Mouse (Mus musculus): ENCODE results near the gene Fam20c. TPM values are rescaled to one million over a fixed set of nuclear protein-coding genes. Genes with fewer than 3 reads are reported as not detected.

The Fam20c gene
- polyA plus RNA-seq, 1 experiment from 2014 or later, result 50.3 TPM

- no peak for ATAC-seq (ENCODE audit: low read depth)
- Histone ChIP-seq H3K27me3 (no peaks in the 10 kb centered on the region), H3K36me3 (peaks cover 43% of the 10 kb centered on the region), H3K4me1 (replicated peaks) (peaks cover 44% of the 10 kb centered on the region), H3K9me3 (no peaks in the 10 kb centered on the region), H3K9ac (no peak overlapping the region), H3K27ac (replicated peaks) (no peak overlapping the region), H3K4me2 (no peak overlapping the region), H3K4me3 (no peak overlapping the region)
- 81% methylated on average over 1 of the region's 1 CpGs for WGBS
Measured at GRCm38 (mm10) chr5:138782697-138783096, 28.4 kb downstream of the Fam20c start.

DNA sequence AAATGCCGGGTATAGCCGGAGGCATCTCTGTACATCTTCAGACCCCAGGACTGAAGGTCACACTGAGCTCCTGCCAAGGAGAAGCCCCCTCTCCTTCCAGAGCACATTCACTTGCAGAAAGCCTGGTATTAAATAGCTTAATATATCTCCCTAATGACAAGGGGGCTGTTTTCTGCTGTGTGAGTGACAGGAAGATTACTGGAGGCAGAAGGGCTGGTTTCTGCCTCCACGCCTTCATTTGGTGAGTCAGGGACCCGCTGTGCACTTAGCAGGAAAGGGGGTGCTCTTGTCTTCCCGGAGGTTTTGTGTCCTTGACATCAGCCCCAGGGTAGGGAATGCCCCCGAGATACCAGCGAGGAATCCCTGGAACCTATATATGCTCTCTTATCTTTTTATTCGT is 28.9 kb downstream of the Fam20c start:
- H3K4me1 ChIP-seq (replicated peaks), result peaks cover 41% of the 10 kb centered on the region
- no peak for ATAC-seq (ENCODE audit: low read depth)
- no peak overlapping the region for H3K4me3 ChIP-seq
- no peak overlapping the region for H3K27ac ChIP-seq (replicated peaks)
- H3K4me2 ChIP-seq, result no peak overlapping the region
- WGBS, result 82% methylated on average over 8 of the region's 8 CpGs
- H3K9me3 ChIP-seq, result no peaks in the 10 kb centered on the region
- no peaks in the 10 kb centered on the region for H3K27me3 ChIP-seq
- no peak overlapping the region for H3K9ac ChIP-seq
- peaks cover 44% of the 10 kb centered on the region for H3K36me3 ChIP-seq

DNA sequence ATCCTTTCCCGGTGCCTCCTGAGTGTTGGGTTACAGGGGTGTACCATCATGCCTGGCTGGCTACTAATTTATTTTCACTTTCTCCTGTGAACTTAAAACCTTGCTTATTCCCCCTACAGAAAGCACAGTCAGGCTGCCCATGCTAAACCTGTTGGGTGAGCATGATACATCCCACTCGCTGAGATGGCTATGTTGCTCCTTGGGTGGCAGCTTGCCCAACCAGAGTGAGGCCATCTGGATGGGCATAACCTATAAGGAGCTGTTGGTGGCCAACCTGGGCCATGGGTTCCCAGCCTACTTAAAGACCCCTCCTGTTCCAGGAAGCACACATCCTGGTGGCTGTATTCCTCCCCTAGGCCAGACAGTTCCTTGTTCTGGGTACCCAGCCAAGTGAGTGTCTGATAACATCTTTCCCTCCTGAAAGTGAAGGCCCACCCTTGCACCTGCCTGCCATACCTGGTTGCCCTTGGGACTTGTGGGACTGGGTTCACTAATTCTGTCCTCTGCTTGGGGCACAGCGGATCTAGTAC is 31.7 kb downstream of the Fam20c start:
- no peak overlapping the region for H3K9ac ChIP-seq
- 92% methylated on average over 3 of the region's 3 CpGs for WGBS
- no peaks in the 10 kb centered on the region for H3K9me3 ChIP-seq
- H3K4me3 ChIP-seq, result no peak overlapping the region
- H3K4me2 ChIP-seq, result no peak overlapping the region
- H3K27me3 ChIP-seq, result no peaks in the 10 kb centered on the region
- peaks cover 44% of the 10 kb centered on the region for H3K36me3 ChIP-seq
- ATAC-seq (ENCODE audit: low read depth), result no peak
- no peak overlapping the region for H3K27ac ChIP-seq (replicated peaks)
- H3K4me1 ChIP-seq (replicated peaks), result peaks cover 14% of the 10 kb centered on the region

DNA sequence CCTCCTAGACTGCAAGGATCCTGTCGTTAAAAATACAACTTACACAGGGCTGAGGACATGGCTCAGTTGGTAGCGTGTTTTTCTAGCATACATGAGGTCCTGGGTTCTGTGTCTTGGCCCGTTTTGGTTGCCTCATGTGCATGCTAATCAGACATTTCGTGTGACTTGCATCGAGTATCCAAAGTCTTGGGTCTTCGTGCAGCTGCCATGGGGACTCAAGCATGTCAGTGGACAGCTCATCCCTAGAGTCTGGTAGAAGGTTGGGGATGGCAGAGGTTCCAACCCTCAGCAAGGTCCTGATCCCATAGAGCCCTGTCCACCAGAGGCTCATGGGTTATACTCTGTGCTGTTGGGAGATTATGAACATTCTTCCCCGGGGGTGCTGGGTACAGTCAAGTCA is 33.3 kb downstream of the Fam20c start:
- H3K27me3 ChIP-seq, result no peaks in the 10 kb centered on the region

GRCm38 (mm10) chr5:138788481-138789211 is 34.3 kb downstream of the Fam20c start:
- no peak for ATAC-seq (ENCODE audit: low read depth)
- H3K27ac ChIP-seq (replicated peaks), result no peak overlapping the region
- H3K27me3 ChIP-seq, result no peaks in the 10 kb centered on the region
- no peaks in the 10 kb centered on the region; the same call in 1 of the 2 replicates for H3K4me1 ChIP-seq (replicated peaks)
- H3K4me3 ChIP-seq, result no peak overlapping the region
- WGBS, result 58% methylated on average over 11 of the region's 11 CpGs
- H3K9me3 ChIP-seq, result no peaks in the 10 kb centered on the region
- peaks cover 57% of the 10 kb centered on the region for H3K36me3 ChIP-seq
- no peak overlapping the region for H3K4me2 ChIP-seq
- no peak overlapping the region for H3K9ac ChIP-seq

More for the DNA sequence above, 33.3 kb downstream of the Fam20c start:
- Histone ChIP-seq H3K9me3 (no peaks in the 10 kb centered on the region), H3K4me2 (no peak overlapping the region), H3K36me3 (peaks cover 49% of the 10 kb centered on the region), H3K9ac (no peak overlapping the region), H3K4me3 (no peak overlapping the region), H3K27ac (replicated peaks) (no peak overlapping the region), H3K4me1 (replicated peaks) (peaks cover 8% of the 10 kb centered on the region)
- ATAC-seq (ENCODE audit: low read depth), result no peak
- 85% methylated on average over 7 of the region's 7 CpGs for WGBS

GRCm38 (mm10) chr5:138790954-138791480 is 36.7 kb downstream of the Fam20c start:
- peaks cover 70% of the 10 kb centered on the region for H3K36me3 ChIP-seq
- no peak for ATAC-seq (ENCODE audit: low read depth)
- WGBS, result 86% methylated on average over 11 of the region's 11 CpGs

DNA sequence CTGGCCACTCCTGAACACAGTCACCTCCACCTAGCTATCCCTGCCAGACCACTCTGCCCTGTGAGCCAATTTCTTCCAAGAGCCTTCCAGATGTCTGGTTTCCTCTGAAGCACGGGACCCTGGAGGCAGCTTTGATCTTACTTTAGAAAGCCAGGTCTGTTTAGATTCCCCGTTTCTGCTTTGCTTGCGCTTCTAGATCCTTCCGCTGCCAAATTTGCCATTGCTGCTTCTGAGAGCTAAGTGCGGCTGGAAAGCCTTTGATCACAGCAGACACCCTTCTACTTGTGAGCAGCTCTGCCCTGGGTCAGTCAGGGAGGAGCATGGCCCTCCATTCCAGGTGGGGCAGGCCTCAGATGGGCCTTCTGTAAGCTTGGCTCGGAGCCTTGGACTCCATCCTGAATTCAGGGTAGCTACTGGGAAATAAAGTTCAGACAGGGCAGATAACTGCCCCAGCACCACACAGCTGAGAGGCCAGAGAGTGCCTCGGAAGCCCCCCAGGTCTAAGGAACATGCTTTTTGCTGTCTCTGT is 47.3 kb downstream of the Fam20c start:
- H3K4me3 ChIP-seq, result no peak overlapping the region
- H3K9me3 ChIP-seq, result no peaks in the 10 kb centered on the region
- H3K4me1 ChIP-seq (replicated peaks), result no peaks in the 10 kb centered on the region
- no peak for ATAC-seq (ENCODE audit: low read depth)
- H3K27ac ChIP-seq (replicated peaks), result no peak overlapping the region
- H3K9ac ChIP-seq, result no peak overlapping the region
- H3K27me3 ChIP-seq, result no peaks in the 10 kb centered on the region
- WGBS, result 64% methylated on average over 7 of the region's 7 CpGs
- no peak overlapping the region for H3K4me2 ChIP-seq
- H3K36me3 ChIP-seq, result peaks cover 70% of the 10 kb centered on the region

More at GRCm38 (mm10) chr5:138790954-138791480, 36.7 kb downstream of the Fam20c start:
- Histone ChIP-seq H3K9me3 (no peaks in the 10 kb centered on the region), H3K9ac (no peak overlapping the region), H3K4me2 (no peak overlapping the region), H3K4me3 (no peak overlapping the region), H3K4me1 (replicated peaks) (no peaks in the 10 kb centered on the region; the same call in 1 of the 2 replicates), H3K27me3 (no peaks in the 10 kb centered on the region), H3K27ac (replicated peaks) (no peak overlapping the region)

DNA sequence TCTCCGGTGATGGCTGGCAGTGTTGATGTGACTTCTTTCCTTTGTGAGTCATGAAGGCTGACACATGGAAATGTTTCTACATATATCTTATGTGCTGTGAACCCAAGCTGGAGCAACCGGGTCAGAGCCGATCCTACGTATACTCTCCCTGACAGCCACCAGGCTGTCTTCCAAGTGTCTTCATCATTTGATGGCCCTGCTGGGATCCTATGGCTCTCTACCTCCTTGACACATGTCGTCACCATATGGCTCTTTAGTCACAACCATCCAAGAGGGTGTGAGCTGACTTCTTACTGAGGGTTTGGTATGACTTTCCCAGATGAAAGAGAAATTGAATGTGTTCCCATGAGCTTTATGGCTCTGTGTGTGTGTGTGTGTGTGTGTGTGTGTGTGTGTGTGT is 50.0 kb downstream of the Fam20c start:
- H3K4me2 ChIP-seq, result no peak overlapping the region
- WGBS, result 91% methylated on average over 5 of the region's 5 CpGs
- H3K27ac ChIP-seq (replicated peaks), result no peak overlapping the region

DNA sequence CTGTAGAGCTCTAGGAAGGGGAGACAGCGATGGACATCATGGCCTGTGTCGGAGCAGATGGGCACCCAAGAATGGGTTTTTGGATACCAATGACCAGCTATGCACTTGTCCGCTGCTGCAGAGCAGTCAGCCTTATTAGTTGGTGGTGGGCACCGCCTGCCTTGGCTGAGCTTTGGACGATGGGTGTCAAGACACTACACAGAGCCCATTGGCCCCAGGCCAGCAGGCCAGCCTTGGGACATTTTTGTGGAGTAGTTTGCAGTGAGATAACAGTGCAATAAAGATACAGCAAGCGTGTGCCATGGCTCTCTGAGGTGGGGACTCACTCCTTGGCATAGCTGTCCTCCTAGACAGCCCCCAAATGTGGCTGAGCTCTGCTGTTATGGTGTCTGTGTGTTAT is 55.5 kb downstream of the Fam20c start:
- Histone ChIP-seq H3K4me1 (replicated peaks) (no peaks in the 10 kb centered on the region), H3K9me3 (no peaks in the 10 kb centered on the region), H3K27ac (replicated peaks) (no peak overlapping the region), H3K4me2 (no peak overlapping the region), H3K9ac (no peak overlapping the region), H3K27me3 (no peaks in the 10 kb centered on the region), H3K4me3 (no peak overlapping the region), H3K36me3 (peaks cover 60% of the 10 kb centered on the region)
- no peak for ATAC-seq (ENCODE audit: low read depth)
- 95% methylated on average over 6 of the region's 6 CpGs for WGBS

More for the DNA sequence above, 50.0 kb downstream of the Fam20c start:
- no peak for ATAC-seq (ENCODE audit: low read depth)
- Histone ChIP-seq H3K36me3 (peaks cover 68% of the 10 kb centered on the region), H3K27me3 (no peaks in the 10 kb centered on the region), H3K9me3 (no peaks in the 10 kb centered on the region), H3K9ac (no peak overlapping the region), H3K4me3 (no peak overlapping the region), H3K4me1 (replicated peaks) (no peaks in the 10 kb centered on the region)

- no peaks in the 10 kb centered on the region for H3K36me3 ChIP-seq
- peak within 1 kb of the TSS; percentile 46 for H3K4me2 ChIP-seq
- no peak within 1 kb of the TSS for H3K9ac ChIP-seq
- no peak for ATAC-seq (ENCODE audit: low read depth)
- H3K27ac ChIP-seq (replicated peaks), result no peak within 1 kb of the TSS
- peaks cover 8% of the 10 kb centered on the region for H3K4me1 ChIP-seq (replicated peaks)
- H3K27me3 ChIP-seq, result peaks cover 65% of the 10 kb centered on the region
- WGBS, result 6% methylated on average over 21 of the region's 21 CpGs
- no peaks in the 10 kb centered on the region for H3K9me3 ChIP-seq
- H3K4me3 ChIP-seq, result peak within 1 kb of the TSS; percentile 20
Measured at GRCm38 (mm10) chr5:138819780-138820179, 65.5 kb downstream of the Fam20c start, which contains the start of gene Gm5294. Gm5294 (plus strand) TSS chr5:138820080.

- no peaks in the 10 kb centered on the region for H3K9me3 ChIP-seq
- no peaks in the 10 kb centered on the region for H3K36me3 ChIP-seq
- H3K27ac ChIP-seq (replicated peaks), result no peak overlapping the region
- H3K4me1 ChIP-seq (replicated peaks), result peaks cover 8% of the 10 kb centered on the region
- peaks cover 71% of the 10 kb centered on the region for H3K27me3 ChIP-seq
- H3K9ac ChIP-seq, result no peak overlapping the region
- H3K4me3 ChIP-seq, result peak overlapping the region; percentile 20
- ATAC-seq (ENCODE audit: low read depth), result no peak
- 3% methylated on average over 39 of the region's 39 CpGs for WGBS
- H3K4me2 ChIP-seq, result peak overlapping the region; percentile 46
Measured at GRCm38 (mm10) chr5:138820717-138821332, 66.5 kb downstream of the Fam20c start.

GRCm38 (mm10) chr5:138825090-138825489 is 70.8 kb downstream of the Fam20c start:
- 74% methylated on average over 3 of the region's 3 CpGs for WGBS
- H3K36me3 ChIP-seq, result no peaks in the 10 kb centered on the region
- H3K9me3 ChIP-seq, result no peaks in the 10 kb centered on the region
- ATAC-seq (ENCODE audit: low read depth), result no peak
- H3K4me1 ChIP-seq (replicated peaks), result peaks cover 8% of the 10 kb centered on the region
- no peak overlapping the region for H3K4me3 ChIP-seq
- no peak overlapping the region for H3K27ac ChIP-seq (replicated peaks)
- peaks cover 49% of the 10 kb centered on the region for H3K27me3 ChIP-seq
- H3K4me2 ChIP-seq, result no peak overlapping the region
- H3K9ac ChIP-seq, result no peak overlapping the region

Measured in neural tube, embryonic 13.5 days (tissue).